Mouse (Mus musculus) left cerebral cortex, postnatal 36 days (tissue): ENCODE measurements around the gene Serpinb6e. TPM values are rescaled to one million over a fixed set of nuclear protein-coding genes. Genes with fewer than 3 reads are reported as not detected.

Source experiments
- DNase-seq, 2 experiments: peaks; one replicate each; pipeline ENCODE4 v3.0.0; 2021 to 2022; ENCODE audit warnings: low spot score in 2 of 2, mixed read lengths in 1 of 2
- intact Hi-C: fragments of 180-260 bp; cut with DNase I; formaldehyde crosslinking; loops from one replicate; pipeline ENCODE4 v1.15.1; 2025
- total RNA-seq, 2 experiments: library from RNA; stranded (reverse); gene quantifications; 2 replicates each; pipeline ENCODE4 v1.2.3; 2021

The Serpinb6e gene
- total RNA-seq: not detected

DNA sequence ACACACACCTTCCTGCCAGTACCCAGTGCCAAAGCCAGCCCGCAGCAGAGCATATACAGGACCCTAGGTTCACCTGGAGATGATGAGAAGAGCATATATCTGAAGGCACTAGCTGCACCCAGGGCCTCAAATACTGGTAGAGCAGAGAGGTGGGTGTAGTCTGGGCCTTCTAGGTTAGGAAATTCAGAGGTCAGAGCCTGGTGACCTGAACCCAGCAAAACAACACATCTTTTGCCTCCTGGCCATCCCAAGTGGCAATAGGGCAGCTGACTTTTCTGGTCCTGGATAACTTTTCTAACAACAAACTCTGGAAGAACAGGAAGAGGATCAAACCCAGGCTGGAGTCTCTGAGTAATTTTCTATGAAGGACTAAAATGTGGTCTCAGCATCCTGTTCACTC is at the start of gene Serpinb6e:
Serpinb6e (minus strand) TSS at position 101 of the 400 bp plus-strand sequence.
- no peak for DNase-seq
- intact Hi-C loops: no loop called here

DNA sequence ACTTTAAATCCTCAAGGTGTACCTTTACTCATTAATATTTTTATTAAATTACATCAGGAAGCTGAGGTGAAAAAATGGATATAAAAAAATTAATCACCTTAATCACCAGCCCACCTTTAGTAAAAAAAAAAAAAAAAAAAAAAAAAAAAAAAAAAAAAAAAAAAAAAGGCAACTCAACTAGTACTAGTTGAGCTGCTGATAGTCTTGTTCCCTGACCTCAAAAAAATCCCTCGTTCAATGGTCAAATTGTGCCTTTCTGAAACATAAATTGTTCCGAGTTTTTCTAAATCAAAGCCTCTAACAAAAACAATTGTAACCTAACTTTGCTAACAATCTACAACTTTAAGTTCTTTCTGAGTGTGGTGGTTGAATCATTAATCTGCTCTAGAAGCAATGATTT is 12.5 kb downstream of the Serpinb6e start:
- no peak for DNase-seq
- intact Hi-C loops: no loop called here

DNA sequence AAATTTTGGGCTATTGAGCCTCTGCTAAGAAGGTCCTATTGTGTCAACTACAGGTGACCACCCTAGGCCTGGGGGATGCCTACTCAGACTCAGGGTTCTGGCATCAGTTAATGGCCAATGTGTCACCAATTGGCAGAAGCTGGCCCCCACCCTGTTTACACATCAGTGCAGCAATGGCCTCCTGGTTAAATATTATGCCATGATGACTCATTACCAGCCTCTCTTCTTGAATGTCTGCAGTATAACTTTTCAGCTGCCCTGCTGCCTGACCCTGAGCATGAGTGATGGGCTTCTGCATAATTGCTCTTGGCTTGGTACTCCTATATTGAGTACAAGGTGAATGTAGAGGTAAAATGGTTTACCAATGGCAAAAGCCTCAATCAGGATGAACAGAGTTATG is 19.8 kb downstream of the Serpinb6e start:
- intact Hi-C loops: loop anchor here (5.0 kb wide), 1 partner anchor 921 kb away; no protein-coding TSS in a partner anchor
- DNase-seq: no peak

DNA sequence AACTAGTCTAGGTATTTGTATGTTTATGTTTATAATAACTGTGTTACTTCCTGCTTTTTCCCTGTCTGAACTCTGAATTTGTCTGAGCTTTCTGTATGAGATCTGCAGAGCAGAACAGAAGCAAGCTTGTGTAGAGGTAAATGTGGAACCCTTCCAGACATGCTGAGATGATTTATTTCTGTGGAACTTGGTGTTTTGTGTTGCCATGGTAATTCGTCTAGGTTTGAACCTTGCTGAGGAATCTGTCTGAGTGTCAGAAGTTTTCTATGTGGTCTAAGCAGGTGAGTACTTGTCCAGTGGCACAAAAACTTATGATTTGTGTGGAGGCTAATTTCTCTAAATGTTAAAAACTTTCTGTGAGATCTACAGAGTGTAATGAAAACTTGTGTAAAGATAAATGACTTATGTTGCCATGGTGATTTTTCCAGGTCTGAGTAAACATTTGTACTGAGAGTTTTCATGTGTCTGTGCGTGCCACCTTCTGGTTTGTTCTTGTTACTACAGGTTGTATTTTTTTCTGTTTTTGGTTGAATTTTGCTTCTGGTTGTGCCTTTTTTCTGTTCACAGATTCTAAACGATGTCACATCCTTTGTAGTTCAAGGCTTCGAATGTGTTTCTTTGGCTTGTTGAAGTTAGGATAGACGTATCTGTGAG is 21.6 kb downstream of the Serpinb6e start:
- intact Hi-C loops: loop anchor here (5.0 kb wide), 1 partner anchor 919 kb away; no protein-coding TSS in a partner anchor
- no peak for DNase-seq

Other genes starting within 250 kb of the Serpinb6e start
- not detected for gene Serpinb6d, start 182.0 kb downstream of the Serpinb6e start, total RNA-seq
- gene Serpinb6c, start 62.3 kb upstream of the Serpinb6e start, total RNA-seq: under 1 TPM; 0.47 to 0.68 TPM
- 1 to 10 TPM; 5.7 to 8.4 TPM for gene Nqo2, start 121.3 kb upstream of the Serpinb6e start, total RNA-seq
- 1 to 10 TPM; 5.6 to 5.8 TPM for gene Ripk1, start 159.0 kb upstream of the Serpinb6e start, total RNA-seq
- 10 to 100 TPM; 34.8 to 38.9 TPM for gene Serpinb6a, start 159.4 kb upstream of the Serpinb6e start, total RNA-seq
- 10 to 100 TPM; 39.7 to 40.5 TPM for gene Bphl, start 194.2 kb upstream of the Serpinb6e start, total RNA-seq
- 100 to 1,000 TPM; 839 to 952 TPM for gene Tubb2a, start 234.6 kb upstream of the Serpinb6e start, total RNA-seq